Mouse (Mus musculus) MN1 (cell line): ENCODE measurements at regions not wholly inside any gene's neighbourhood (a gene's known extent, or its start where the extent isn't known, plus 50 kb on each side); places are given as distances from the start of the nearest gene placed in this dataset.

Experiments used
- DNase-seq: peaks from one replicate; pipeline ENCODE4 v3.0.0-alpha.2; 2016; ENCODE audit warnings: low spot score

DNA sequence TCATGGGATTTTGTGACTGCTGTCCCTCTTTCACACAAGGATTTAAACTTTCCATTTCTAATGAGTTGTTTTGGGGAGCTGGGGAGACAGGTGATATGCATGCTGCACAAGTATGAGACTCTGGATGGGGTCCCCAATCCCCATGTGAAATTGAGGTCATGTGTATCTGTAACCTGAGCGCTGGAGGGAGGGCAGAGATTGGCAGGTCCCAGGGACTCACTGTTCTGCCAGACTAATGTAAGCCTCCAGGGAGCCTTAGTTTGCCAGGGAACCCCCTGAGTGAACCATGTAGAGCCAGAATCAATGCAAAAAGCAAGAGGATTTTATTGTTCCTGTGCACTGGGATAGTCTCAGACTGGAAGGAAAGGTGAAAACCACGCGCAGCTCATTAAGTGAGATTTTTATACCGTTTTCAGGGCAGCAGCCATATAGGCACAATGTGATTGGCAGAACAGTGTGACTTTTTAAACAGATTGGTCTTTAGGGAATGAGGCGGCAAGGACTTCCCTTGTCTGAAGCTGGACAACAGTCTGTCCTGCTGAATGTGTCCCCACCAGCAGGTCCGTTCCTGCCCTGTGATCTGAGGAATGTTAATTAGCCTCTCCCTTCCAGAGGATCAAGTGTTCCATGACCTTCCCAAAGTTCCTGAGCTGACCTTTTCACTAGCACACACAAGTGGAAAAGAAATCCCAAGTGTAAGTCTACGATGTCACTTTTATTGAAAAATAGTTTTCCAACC is 59.9 kb upstream of the Oxgr1 start:
- DNase-seq, result no peak

DNA sequence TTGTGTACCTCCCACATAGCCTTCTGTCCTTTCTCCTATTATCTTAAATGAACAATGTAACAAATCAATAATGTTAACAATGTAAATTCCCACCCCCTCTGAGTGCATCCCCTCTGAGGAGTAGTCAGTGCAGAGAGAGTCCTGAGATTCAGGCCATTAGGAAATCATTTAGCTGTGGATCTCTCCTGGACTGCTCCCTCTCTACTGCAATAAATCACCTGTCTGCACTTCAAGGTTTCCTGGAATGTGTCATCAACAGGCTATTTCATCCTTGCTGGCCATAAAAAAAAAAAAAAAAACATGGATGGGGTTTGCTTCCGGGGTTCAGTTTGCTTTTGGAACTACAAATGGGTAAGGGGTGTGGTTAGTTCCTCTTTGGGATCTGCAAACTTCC is 60.5 kb upstream of the Oxgr1 start:
- DNase-seq, result no peak

DNA sequence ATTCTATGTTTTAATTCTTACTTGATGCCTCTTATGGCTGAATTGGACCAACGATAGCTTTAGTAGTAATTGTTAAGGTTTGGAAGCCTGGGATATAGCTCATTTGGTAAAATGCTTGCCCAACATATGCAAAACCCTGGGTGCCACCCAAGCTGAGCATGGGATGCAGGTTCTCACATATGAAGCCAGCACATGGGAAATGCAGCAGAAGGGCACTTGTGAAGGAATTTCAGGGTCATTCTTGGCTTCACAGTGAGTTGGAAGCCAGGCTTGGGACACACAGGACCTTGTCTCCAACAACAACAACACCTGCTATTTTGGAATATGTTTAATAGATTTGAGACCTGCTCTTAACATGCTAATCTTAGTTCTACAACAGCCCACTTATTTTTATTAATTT is 67.6 kb upstream of the Oxgr1 start:
- DNase-seq, result no peak

DNA sequence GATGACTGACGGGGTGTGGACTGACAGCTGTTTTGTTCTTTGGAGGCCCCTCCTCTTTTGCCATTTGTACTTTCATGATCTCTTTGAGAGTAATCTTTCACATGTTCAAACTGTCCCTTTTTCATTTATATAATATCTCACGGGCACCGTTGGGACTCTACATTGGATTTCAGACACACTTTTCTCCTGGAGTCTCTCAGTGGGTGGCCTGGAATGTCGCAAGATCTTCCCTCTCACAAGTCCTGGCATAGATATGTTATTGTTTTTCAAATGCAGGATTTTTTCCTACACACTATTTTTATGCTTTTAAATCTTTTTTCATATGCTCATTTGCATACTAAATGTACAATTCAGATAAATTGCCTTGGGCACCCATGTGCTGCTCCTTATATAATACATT is 71.1 kb upstream of the Oxgr1 start:
- DNase-seq, result no peak

DNA sequence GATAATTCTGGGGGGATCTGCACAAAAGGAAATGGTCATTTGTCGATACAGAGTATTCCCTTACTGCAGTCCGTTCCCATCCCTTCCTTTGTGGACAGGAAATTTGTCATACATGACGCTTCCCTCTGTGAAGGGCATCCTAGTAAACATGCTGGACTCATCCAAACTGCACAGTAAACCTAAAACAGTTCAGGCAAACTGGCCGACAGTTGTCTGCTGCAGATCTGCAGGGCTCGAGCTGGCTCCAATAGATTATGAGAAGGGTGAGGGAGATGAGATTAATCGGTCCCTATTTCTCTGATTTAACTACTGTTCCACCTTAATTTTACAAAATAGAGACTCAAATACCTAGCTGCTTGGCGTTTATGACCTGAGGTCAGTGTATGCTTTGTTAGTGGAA is 76.3 kb upstream of the Oxgr1 start:
- no peak for DNase-seq

DNA sequence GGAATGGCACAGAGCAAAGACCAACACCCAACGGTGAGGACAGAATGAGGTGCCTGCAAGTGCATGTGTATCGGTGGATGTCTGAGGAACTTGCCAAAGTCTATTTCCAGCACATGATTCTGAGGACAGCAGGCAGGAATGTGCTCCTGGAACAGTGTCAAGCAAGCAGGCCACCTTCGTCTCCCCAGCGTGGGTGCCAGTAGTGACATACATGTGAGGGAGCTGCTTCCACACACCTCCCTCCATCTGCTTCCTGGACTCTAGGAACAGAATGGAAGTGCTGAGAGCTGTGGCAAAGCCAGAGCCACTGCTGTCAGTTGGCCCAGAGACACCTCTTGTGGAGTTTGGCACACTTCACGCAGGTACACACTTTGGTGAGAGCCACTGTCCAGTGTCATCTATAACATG is 76.9 kb upstream of the Oxgr1 start:
- DNase-seq, result no peak

DNA sequence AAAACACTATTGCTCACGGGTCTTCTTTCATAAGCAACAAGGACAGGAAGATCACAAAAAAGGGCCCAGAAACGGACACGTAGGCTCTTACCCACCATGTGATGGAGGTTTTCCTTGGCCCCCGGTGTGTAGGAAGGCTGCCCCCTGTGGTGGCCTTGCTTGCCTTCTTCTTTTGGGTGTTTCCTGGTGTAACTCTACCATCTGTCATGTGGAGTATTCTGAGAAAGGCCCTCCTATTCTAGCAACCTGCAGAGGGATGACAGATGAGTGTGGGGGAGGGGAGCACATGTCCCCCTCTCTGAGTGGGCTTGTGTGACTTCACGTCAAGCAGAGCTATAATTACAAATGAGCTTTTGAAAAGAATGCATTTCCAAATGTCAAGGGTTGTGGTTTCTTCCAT is 77.3 kb upstream of the Oxgr1 start:
- DNase-seq, result no peak

DNA sequence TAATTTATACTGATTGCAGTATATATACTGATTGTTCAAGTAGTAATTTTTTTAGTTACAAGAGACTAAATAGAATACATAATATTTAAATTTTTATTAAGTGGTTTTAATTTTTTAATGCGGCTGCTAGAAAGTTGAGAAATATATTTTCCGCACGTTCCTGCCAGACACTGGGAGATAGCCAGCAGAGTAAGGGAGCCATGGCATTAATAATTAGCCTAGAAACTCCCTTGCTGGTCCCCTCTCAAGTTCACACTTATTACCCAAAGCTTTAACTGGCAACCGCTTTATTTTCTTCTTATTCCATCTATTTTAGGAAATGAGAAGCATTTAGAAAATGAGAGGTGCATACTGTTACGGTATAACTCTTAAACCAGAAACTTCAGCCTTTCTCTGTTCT is 78.0 kb upstream of the Oxgr1 start:
- DNase-seq, result no peak

DNA sequence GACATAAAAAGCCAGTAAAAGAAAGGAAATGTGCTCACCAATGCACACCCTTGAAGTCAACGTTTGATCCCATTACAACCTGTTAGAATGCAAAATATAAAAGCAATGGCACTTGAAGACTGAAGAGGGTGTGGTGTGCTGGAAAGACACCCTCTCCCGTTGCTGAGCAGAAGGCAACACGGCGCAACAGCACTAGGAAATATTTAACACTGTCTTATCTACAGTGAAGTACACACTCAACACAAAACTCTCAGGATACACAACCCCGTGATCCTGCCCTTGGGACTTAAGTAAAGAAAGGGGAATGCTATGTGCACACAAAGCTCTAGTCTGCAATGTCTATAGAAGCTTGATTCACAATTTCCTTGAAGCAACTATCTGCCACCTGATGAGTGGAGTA is 83.1 kb upstream of the Oxgr1 start:
- DNase-seq, result no peak

DNA sequence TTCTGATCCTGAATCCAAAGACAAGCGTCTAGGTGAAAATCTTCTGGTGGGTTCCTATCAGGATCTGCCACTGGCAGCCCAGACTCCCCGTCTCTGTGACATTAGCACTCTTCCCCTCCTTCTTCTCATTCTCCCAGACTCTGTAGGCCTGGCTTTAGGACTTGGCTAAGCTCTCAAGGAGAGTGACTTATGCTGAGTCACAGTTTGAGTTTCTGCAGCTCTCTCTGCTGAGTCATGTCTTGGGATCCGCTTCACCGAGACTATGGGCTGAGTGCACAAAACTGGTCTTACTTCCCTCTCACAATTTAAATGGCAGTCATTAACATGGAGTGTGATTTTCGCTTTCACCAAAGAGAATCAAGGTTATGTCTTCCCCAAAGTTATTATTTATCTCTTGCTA is 85.2 kb upstream of the Oxgr1 start:
- DNase-seq, result peak; percentile 26

DNA sequence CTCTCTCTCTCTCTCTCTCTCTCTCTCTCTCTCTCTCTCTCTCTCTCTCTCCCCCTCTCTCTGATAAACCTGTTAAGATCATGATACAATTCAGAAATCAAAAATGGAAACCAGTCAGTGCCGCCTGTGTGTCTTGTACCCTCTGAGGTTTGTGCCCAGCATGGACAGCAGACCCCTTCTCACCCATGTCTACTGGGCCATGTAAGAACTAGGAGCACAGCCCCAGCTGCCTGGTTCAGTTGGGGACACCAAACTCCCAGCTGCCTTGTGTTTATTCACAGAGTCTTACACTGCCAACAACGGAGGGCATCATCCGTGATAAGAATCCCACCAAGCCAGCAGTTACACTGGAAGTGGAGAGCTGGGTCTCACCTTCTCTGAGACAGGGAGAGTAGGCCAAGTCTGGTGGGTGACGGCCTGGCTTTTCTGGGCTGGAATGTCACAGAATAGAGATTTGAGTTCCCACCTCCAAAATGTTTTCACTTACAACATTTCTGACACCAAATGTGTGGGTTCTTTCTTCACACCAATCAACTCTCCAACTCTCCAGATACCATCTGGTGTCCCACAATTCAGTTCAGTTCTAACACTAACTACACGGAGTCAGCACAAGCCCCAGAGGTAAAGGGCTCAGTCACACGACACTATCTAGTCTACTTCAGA is 92.2 kb upstream of the Oxgr1 start:
- DNase-seq, result no peak

DNA sequence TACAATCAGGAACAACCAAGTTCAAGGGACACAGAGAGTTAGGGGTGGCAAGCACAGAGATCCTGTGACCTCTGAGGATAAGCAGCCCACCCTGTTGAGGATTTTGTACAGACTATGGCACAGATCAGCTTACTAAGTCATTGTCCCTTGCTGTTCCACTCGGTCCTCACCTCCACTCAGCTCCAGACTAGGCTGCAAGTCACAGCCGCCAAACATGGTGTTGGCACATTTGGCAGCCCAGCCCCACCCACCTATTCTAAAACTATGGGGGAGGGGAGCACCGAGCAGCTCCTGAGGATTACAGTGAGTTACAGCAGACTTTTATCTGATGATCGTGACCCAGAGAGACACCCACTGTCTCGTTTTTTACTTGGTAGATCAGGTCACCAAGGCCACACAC is 93.0 kb upstream of the Oxgr1 start:
- DNase-seq, result peak; percentile 48

DNA sequence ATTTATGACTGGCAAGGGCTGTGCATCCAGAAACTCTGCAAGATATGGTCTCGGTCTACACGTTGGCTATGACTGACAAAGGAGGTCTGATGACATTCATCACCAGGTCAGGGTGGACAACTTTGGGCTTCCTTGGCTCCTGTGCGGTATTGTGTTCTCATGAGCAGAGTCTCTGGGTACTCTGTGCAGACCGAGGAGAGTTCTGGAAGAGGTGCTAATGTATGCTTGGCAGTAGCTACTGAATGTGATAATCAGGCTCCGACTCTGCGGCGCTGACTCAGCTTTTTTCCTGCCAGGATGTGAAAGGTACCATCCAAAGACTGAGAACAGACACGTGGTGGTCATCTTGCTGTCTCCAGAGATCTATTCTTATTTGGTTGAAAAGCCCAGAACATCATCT is 94.5 kb upstream of the Oxgr1 start:
- DNase-seq, result no peak

DNA sequence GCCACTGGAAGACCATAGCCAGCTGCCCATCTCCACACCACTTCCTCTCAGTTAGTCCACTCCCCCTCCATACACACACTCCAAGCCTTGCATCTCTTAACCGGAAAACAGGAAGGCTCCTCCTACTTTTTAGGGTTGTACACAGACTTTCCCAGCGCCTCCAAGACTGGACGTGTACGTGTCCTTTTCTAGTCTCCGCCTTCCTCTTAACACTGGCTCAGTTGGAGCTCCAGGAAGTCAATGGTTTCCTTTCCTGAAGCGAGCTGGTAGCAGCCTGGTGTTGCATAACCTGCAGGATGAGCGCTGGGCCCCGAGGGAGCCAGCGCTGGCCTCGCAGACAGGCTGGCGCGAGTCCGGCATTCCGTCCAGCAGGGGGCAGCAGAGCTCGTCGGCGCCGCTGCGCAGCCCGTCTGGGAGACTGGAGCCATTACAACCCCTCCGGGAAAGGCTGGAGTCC is 95.5 kb upstream of the Oxgr1 start:
- DNase-seq, result peak; percentile 93

DNA sequence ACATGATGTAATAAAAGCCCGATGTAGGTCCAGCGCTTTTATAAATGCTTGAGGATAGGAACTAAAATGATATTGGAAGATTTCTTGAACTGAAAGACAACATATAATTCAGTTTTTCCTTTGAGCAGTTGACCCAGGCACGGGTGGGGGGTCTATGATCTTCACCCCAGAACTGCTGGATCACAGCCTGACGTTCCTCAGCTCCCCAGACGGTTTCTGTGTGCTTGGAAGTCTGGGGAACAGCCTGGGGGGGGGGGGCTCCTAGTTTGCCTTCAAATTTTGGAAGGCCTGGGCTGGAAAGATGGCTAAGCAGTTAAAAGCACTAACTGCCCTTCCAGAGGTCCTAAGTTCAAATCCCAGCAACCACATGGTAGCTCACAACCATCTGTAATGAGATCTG is 96.3 kb upstream of the Oxgr1 start:
- no peak for DNase-seq

DNA sequence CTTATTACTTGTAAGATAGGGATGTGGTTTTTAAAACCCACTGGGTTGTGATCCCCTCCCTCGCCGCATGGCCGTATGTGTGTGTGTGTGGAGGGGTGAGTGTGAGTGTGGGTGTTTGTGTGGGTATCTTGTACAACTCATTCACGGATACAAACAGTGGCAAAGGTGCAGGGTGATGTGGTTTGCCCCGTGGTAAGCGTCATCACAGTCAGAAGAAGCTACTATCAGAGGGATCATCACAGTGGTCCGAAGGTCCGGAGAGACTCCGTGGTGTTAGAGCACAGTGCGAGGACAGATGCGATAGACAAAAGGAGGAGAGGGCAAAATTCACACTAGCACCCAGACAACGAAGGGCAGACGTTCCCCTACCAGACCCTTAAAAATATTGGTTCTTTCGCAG is 97.0 kb upstream of the Oxgr1 start:
- DNase-seq, result no peak

DNA sequence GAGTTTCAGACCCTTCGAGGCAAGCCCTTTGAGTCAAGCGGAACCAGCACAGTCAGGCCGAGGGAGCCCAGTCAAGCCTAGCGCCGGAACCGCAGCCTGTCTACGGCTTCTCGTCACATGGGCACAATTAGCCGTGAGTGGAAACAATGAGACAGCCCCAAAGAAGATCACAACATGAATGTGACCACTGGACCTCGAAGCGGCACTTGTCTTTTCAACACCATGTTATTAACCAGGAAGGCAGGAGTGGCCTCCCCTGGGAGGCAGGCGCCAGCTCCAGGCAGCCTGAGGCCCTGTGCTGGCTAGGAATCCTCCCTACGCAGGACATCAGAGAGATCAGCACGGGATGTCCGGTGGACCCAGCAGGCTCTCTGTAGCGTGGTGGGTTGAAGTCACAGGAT is 97.4 kb upstream of the Oxgr1 start:
- no peak for DNase-seq

DNA sequence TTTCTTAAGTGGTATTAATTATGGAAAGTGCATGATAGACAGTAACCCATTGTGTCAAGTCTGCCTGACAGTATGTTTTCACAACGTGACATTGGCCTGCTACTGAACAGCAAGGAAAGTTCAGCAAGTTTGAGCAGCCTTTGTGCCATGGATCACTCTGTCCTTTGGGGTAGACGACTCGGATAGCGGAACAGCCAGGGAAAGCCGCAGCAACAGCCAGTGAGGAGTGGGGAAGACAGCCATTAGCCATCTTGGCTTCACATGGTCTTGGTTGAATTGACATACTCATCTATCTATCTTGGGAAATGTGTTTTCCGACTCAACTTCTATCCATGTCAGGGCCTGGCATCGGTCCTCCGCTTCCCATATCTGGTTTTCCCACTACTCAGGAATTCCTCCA is 98.0 kb upstream of the Oxgr1 start:
- DNase-seq, result no peak

DNA sequence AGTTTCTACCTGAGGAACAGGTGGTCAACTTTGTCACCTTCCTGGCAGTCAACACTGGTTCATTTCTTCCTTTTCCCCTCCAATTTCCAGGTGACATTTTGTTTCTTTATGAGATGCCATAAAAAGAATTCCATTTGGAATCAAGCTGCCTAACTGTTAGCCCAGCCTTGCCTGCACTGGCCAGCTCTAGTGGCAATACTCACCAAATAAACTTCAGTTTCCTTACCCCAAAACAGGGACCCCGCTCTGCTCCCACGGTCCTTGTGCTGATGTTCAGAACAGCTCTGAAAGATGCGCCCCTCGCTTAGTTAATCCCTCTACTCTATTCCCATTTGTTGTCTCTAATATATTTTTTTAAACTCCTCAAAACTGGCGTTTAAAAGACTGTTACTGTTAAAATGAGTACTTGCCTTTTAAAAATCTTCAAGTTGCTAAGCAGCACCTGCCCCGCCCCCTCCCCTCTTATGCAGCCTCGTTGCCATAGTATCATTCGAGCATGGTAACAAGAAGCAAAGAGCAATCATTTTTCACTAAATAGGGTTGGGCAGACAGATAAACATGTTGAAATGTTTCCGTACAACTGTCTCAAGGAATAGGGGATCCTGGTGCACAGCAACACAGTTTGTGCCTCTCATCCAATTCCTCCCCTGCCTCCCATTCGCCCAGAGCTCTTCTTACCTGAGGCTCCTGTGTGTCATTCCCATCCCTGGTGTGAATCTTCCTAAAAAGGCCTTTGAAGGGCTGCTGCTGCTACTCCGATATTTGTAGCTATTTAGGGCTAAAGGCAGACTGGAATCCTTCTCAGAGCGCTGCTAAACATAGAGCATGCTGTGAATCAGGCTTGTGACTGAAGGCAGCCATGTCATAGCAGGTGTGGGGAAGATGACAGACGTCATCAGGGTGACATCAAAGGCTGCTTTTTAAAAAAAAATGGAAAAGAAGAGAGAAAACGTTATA is 98.8 kb upstream of the Oxgr1 start:
- DNase-seq, result no peak

DNA sequence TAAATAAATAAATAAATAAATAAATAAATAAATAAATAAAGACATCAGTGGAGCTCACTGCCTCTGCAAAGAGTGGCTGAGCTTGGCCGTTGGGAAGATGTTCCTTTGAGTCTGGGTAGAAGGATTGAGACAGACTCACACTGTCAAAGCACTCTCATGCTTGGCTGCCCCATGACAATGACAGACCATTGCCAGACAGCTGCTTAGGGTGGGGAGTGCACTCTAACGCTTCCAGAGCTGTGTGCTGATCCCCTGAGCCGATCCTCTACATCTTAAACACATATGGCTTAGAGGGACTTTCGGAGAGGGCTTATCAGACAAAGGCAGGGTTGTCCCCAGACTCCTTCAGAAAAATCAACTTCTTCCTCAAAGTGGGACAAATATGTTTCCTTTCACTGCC is 100.0 kb upstream of the Oxgr1 start:
- no peak for DNase-seq

DNA sequence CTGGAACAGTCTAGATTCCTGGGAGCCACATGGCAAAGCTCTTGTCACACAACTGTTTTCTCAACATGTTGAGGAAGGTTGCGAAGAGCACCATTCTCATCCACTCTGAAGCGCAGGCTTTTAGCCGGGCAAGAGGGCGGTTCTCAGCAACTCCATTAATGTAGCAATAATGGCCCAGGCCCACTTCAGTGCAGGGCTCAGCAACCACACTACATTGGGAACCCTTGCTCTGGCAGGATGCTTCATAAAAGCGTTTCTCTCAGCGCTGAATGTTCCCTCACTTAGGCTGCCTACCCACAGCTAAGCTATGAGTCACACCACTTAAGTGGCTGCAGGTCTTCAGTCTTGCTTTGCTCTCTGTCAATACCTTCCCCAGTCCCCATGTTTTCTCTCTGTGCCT is 102.2 kb upstream of the Oxgr1 start:
- DNase-seq, result peak; percentile 41

DNA sequence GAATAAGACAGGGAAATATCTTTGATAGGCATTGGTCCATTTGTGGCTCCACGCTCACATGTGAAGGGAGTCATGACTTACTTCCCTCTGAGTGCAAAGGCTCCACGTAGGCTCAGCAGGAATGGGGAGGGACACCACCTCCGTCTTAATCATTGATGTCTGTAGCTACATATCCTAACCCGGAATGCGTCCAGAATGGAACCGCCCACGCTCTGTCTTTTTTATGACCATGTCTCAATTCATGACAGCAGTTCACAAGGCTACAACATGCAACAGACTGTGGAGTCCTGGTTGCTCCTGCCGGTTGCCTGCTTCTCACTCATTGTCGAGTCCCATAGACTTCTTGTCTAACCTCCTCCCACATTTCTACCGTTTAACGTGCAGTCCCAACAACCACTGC is 104.1 kb upstream of the Oxgr1 start:
- DNase-seq, result no peak
